Mouse (Mus musculus) urinary bladder, adult 2 months (tissue): ENCODE measurements around the gene AI413582. TPM values are rescaled to one million over a fixed set of nuclear protein-coding genes. Genes with fewer than 3 reads are reported as not detected.

Experiments used
- DNase-seq: peaks from one replicate; pipeline ENCODE4 v3.0.0; 2022; ENCODE audit warnings: low spot score
- polyA plus RNA-seq: library from polyadenylated mRNA; depleted of rRNA; stranded (reverse); fragments of >200 nt; gene quantifications from 2 replicates; pipeline ENCODE4 v1.2.3, GENCODE M21; 2012

The AI413582 gene
- polyA plus RNA-seq, 1 experiment = 48.7 TPM

- DNase-seq = no peak
Observed at GRCm38 (mm10) chr17:27579816-27580215, 14.3 kb upstream of the AI413582 start.

GRCm38 (mm10) chr17:27578487-27578886, 12.9 kb upstream of the AI413582 start:
- no peak for DNase-seq

- DNase-seq = no peak
Observed at GRCm38 (mm10) chr17:27577468-27577867, 11.9 kb upstream of the AI413582 start.

GRCm38 (mm10) chr17:27576056-27576455, 10.5 kb upstream of the AI413582 start:
- no peak for DNase-seq

- DNase-seq = no peak
Observed at GRCm38 (mm10) chr17:27575116-27575776, 9.7 kb upstream of the AI413582 start.

GRCm38 (mm10) chr17:27574470-27575115, 9.0 kb upstream of the AI413582 start:
- no peak for DNase-seq

- DNase-seq = no peak
Observed at GRCm38 (mm10) chr17:27573772-27574320, 8.3 kb upstream of the AI413582 start.

GRCm38 (mm10) chr17:27571315-27571714, 5.8 kb upstream of the AI413582 start:
- DNase-seq = no peak

GRCm38 (mm10) chr17:27568228-27568627, 2.7 kb upstream of the AI413582 start:
- no peak for DNase-seq

- DNase-seq = no peak
Observed at GRCm38 (mm10) chr17:27565942-27566267, 349 bp upstream of the AI413582 start.

GRCm38 (mm10) chr17:27564391-27565162, 979 bp downstream of the AI413582 start:
- DNase-seq = no peak

- DNase-seq = no peak
Observed at GRCm38 (mm10) chr17:27563771-27564244, 1.7 kb downstream of the AI413582 start.

GRCm38 (mm10) chr17:27561809-27562526, 3.6 kb downstream of the AI413582 start:
- DNase-seq = no peak

GRCm38 (mm10) chr17:27560926-27561480, 4.6 kb downstream of the AI413582 start:
- DNase-seq = no peak

GRCm38 (mm10) chr17:27559596-27559995, 6.0 kb downstream of the AI413582 start:
- DNase-seq = no peak

GRCm38 (mm10) chr17:27558845-27559244, 6.7 kb downstream of the AI413582 start:
- no peak for DNase-seq

- DNase-seq = no peak
Observed at GRCm38 (mm10) chr17:27557927-27558661, 7.5 kb downstream of the AI413582 start.

- peak; percentile 45 for DNase-seq
Observed at GRCm38 (mm10) chr17:27557181-27557926, 8.2 kb downstream of the AI413582 start.

- peak; percentile 77 for DNase-seq
Observed at GRCm38 (mm10) chr17:27556315-27557011, 9.1 kb downstream of the AI413582 start, which contains the start of gene Hmga1. Hmga1 (plus strand) TSS chr17:27556497.
